Mouse (Mus musculus) adrenal gland, adult (tissue): ENCODE measurements around the gene Samd4b.

ENCODE experiments used
- DNase-seq, 2 experiments: peaks; one replicate each; pipeline ENCODE4 v3.0.0; 2022 to 2023; ENCODE audit warnings: low spot score in 1 of 2; ENCODE audit not compliant: inconsistent age in 2 of 2

Gene Samd4b

DNA sequence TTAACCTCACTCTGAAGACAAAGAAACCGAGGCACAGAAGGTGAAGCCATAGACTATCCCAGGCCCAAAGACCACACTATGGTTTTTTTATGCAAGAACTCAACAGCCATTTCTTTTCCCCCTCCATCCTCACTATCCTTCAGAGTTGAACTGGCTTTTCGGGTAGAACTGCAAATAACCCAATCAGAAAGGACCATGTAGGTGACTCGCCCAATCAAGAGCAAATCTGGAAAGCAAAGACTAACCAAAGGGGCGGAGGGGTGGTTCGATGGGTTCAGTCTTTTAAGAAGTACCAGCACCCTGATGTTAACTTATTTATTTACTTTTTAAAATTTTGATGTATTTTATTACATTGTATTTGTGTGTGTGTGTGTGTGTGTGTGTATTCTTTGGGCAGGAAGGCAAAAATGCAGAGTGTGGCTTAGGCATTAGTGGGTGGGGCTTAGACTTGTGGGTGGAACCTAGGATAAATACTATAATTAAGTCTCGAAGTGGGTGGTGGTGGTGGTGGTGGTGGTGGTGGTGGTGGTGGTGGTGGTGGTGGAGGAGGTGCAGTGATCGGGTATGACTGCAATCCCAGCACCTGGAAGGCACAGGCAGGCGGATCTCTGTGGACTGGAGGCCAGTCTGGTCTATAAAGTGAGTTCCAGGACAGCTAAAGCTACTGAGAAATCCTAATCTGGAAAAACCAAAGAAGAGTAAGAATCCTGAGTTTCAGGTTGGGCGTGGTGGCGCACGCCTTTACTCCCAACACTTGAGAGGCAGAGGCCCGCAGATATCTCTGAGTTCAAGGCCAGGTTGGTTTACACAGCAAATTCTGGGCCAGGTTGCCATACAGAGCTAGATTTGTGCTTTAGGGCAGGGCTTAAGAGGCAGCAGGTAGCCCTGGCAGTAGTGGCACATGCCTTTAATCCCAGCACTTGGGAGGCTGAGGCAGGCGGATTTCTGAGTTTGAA lies 149.8 kb downstream of the Samd4b start:
- no peak for DNase-seq

DNA sequence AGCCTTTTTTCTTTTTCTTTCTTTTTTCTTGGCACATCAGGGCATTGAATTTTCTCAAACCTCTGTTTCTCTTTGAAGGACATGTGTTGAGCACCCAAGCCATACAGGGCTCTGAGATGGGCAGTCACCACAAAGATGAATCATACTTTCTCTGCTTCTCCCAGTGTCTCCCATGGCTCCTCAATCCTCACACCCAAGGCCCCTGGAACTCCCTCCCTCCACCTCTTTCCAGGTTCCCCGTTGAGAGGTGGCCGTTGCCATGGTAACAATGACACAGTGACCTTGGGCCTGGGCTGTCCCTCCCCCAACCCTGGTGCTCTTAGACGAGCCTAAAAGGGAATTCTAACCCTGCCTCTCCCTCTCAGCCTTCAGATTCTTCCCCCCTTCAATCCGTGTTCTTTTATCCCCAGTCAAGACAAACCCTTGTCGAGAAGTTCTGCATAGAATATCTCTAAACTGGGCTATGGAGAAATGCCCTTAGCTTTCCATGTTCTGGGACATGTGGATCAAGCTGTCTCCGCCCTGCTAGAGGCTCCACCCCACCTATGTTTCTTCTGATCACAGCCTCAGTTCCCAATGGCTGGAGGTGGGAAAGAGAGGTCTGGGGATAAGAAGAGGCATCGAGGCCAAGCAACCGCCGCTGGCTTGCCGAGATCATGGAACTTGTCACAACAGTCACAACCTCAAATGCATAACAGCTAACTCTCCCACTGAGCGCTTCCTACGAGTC lies 150.7 kb downstream of the Samd4b start:
- peak; percentile 69 to 87 for DNase-seq

DNA sequence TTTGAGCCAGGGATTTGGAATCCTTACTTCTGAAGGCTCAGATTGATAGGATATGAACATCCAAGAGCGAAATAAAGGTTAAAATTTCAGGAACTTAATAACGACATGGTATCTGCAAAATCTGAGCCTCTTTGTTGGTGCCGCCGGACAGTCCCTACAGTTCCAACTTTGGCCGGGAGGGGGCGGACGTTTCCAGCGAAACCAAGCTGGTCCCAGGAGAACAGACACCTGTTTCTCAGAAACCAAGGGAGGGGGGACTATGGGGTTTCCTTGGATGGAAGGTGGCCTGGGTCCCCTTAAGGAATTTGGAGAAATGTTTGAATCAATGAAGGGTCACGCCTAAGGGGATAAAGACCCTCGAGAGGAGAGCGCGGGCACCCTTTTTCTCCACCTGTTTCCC lies 151.5 kb downstream of the Samd4b start:
- DNase-seq, result peak; percentile 78 to 95

DNA sequence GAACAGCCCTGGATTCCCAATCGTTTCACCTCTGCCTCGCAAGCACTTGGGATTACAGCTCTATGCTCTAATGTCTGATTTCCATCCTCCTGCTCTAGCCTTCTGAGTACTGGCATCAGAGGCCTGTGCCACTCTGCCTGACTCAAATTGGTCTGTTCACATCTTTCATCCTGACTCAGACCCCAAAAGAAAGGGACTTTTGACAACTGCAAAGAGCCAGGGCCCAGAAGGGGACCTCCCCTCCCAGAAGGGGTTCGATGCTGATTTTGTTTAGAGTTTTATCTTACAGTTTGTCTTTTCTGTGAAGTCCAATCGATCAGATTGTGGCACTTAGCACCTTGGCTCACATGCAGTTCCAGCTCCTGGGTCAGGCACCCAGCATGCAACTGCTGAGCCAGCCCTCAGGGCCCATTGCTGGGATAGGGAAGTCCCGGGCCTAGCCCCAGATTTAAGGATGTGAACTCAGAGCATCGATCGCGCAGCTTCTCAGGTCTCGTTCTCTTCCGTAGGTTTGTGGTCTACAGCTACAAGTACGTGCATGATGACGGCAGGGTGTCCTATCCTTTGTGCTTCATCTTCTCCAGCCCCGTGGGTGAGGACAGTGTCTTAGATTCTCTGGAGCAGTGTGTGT lies 153.5 kb downstream of the Samd4b start:
- no peak for DNase-seq

DNA sequence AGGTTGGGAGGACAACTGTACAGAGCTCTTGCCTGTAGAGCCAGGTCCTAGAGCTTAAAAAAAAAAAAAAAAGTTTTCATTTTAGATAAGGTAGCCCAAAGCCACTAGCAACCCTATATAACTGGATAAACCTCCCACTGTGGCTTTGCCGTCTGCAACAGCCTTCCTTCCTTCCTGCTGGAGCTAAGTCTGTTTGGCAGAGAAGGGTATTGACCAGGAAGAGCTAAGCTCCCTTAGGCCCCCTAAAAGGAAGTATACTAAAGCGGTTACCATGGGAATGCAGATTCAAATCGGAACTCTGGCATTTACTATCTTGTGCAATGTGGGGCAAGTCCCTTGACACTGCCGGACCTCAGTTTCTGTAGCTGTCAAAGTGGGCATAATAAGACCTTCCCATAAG lies 155.3 kb downstream of the Samd4b start:
- peak in 1 of 2 experiments; percentile 45 for DNase-seq

DNA sequence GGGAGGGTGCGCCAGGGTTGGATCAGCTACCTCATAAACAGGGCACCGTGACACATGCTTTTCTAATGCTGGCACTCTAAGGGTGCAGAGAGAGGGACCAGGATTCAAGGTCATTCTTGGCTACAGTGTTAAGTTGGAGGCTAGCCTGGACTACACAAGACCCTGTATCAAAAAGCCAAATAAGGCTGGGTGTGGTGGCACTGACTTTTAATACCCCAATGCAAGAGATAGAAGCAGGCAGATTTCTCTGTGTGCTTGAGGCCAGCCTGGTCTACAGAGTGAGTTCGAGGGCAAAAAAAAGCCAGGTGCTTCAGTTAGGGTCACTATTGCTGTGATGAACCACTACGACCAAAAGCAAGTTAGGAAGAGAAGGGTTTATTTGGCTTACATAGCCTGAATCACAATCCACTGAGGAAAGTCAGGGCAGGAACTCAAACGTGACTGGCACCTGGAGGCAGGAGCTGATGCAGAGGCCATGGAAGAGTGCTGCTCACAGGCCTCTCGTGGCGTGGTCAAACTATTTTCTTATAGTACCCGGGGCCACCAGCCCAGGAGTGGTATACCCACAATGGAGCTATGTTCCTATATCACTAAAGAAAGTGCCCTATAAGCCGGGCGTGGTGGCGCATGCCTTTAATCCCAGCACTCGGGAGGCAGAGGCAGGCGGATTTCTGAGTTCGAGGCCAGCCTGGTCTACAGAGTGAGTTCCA lies 156.0 kb downstream of the Samd4b start:
- no peak for DNase-seq

DNA sequence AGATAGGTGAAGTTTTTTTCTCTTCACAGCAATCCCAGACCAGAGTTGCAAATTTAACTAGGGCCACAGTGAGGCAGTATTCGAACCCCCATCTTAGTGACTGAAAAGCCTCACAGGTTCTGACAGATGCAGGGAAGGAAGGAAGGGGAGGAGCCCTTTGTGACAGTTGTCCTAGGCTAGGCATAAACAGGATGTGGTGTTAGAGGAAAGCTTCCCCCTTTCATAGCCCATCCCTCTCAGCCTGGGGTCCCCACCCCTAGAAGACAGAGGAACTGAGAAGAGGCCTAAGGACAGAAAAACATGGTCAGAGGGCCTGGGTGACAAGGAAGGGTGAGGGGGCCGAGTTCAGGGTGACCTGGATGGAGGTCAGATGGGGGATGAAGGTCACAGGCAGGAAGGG lies 157.2 kb downstream of the Samd4b start:
- DNase-seq, result peak; percentile 44 to 66

DNA sequence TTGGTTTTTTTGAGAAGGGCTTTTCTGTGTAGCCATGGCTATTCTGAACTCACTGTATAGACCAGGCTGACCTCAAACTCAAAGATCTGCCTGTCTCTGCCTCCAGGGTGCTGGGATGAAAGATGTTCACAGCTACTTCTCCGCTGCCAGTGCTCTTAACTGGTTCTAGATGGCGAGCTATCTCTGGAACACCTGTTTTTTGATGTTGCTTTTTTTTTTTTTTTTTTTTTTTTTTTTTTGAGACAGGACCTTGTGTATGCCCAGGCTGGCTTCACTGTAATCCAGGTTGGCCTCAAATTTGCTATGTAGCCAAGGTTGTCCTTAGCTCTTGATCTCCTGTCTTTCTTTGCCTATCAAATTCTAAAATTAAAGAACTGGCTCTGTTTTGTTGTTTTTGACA lies 159.2 kb downstream of the Samd4b start:
- no peak for DNase-seq

DNA sequence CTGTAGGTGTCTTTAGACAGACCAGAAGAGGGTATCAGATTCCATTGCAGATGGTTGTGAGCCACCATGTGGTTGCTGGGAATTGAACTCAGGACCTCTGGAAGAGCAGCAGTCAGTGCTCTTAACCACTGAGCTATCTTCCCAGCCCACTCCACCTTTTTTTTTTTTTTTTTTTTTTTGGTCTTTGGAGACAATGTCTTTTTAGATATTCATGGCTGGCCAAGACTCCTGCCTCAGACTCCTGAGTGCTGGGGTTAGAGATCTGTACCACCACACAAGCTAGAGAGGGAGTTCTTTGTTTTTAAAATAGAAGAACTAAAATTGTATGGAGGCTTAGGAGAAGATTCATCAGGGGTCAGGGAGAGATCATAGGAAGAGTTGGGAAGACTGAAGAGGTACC lies 160.0 kb downstream of the Samd4b start:
- DNase-seq, result no peak

DNA sequence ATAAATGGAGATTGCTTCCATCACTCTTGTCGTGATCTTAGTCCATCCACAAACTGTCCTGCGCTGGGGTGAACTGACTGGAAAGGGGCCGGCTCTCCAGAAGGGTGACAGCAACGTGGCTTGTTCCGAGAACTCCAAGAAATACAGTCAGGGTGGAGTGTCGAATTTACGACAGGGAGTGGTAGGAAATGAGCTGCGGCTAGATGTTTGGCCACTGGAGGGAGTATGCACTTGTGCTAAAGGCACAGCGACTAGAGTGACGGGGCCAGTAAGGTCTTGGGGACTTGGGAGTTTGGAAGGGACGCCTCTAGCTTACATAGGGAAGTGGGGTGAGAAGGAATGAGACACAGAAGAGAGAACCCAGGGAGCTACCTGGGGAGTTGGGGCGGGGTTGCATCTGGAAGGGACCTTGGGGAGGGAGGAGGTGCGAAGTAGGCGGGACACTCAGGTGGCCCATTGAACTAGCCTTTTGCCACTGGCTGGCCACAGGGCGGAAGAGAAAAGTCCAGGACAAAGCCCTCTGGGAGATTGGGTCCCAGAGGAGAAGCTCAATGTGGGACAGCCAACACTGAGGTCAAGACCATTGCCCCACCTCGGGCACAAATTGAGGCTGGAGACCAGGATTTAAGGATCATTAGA lies 160.9 kb downstream of the Samd4b start, which contains the start of gene Gmfg:
Gene Gmfg, plus strand, starts transcription at position 516 of the 639 bp plus-strand sequence.
- DNase-seq, result peak; percentile 87 to 96

DNA sequence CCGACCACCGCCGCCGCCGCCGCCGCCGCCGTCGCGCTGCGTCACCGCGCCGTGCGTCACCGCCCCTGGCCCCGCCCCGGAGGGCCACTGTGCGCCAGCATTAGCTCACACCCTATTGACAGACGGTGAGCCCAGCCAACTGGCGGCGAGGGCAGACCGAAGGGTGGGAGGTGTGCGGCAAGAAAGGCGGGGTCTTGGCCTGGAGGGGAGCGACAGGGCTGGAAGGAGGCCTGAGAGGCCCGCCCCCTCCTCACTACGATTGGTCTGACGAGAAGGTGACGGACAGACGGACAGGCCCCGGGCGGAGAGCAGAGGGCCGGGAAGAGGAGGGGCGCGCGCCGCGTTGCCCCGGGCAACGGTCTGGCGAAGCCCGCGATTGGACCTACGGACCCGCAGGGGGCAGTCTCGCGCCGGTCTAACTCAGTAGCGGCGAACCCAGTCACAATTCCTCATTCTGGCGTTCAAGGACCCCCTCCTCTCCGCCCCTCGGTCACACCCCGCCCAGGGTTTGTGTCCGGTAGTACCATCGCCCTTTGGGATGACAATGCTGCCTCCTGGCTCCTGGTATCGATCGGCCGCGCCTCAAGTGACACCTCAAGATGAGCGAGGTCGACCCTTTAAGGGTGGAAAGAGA lies 161.6 kb downstream of the Samd4b start:
- DNase-seq, result peak; percentile 100

DNA sequence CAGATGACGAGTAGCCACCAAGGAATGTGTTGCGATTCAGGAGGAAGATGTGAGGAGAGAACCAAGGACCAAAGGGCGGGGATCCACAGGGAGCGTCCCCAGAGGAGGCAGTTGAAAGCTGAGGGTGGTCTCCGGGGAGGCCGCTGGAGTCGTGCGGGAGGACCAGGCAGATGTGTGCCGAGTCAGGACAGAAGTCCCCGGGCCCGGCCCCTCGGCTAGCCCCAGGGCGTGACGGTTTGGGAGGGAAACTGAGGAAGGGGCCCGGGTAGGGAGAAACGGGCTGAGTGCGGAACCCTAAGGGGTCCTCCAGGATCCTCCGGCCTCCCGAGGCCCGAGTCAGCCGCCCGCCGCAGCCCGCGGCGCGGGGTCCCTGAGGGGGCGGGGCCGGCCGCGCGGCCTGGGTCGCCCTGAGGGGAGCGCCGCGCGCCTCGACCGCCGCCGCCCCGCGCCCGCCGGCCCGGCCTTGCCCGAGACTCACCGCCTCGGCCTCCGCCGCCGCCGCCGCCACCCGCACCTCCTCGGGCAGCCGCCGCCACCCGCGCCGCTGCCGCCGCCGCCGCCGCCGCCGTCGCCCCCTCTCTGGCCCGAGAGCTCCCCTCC lies 162.2 kb downstream of the Samd4b start:
- peak in 1 of 2 experiments; percentile 64 for DNase-seq

DNA sequence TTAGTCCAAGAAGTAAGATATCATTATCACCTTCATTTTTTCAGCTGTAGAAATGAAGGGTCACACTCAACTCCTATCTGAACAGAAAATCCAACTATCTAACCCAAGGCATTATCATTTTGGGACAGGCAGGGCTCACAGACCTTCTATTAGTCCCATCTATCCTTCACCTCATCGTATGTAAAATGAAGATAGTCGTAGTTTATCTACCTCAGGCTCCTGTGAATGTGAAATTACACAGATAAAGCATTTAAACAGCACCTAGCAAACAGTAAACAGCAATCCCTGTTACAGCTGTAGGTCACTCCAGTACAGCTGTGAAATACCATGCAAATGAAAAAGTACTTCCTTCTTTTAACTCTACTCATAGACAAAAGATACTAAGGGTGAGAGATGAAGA lies 165.7 kb downstream of the Samd4b start:
- DNase-seq, result no peak

DNA sequence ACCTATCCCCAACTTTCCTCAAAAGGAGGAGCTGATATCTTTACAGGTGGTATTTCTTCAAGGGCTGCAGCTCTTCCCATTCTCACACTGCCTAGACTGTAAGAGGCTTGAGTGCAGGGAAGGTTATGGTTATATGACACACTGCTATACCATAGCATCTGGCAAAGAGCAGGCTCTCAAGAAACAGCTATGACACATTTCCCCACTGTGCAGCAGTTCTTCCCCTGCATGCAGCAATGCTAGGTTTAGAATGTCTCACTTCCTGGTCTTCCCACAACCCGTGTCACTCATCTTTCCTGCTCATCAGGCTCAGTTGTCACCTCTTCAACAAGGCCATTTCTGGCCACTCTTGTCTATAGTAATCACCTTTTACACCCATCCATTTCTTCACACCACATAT lies 167.4 kb downstream of the Samd4b start:
- DNase-seq, result no peak

DNA sequence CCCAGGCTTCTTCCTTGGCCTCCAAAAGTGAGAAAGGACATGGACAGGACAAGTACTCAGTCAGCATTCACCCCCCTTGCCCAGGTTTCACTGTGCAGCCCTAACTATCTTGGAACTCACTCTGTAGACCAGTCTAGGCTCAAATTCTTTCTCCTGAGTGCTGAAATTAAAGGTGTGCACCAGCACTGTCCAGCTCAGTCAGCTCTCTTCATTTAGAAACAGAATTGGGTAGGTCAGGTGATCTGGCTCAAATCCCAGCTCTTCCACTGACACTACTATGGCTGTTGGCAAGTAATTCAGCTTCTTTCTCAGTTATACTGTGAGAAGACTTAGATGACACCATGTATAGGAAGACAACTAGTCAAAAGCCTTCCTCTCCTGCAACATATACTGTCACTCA lies 170.2 kb downstream of the Samd4b start:
- DNase-seq, result no peak

DNA sequence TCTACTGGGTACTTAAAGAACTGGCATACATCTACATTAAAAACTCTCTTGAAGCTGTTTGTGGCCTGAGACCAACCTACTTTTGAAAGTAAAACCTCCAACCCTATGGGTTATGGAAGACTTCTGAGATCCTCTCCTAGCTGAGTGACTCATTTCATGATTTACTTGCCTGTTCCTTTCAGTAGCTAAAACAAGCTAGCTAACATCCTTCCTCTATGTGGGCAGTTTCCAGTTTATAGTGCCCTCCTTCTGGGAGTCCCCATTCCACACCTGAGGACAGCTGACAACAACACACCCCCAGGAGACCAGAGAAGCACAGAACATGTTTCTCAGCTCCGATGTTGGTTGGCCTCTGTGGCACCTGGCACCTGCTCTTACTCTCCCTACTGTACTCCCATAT lies 174.9 kb downstream of the Samd4b start:
- no peak for DNase-seq

DNA sequence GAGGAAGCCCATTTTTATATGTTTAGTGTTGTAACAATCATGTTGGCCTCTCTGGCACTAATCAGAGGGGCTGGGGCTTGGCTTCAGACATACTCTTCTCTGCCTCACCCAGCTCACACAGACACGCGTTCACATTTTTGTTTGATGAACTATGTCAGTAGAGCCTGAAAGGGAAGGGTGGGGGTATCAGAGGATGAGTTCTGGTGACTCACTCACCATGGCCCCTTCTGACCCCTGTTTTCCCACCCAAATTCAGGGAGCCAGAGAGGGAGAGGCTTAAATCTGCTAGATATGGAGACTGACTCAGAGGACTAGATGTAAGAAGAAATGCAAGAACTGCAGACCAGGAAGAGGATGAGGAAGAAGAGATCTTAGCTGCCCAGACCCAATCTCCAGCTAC lies 178.5 kb downstream of the Samd4b start:
- no peak for DNase-seq

DNA sequence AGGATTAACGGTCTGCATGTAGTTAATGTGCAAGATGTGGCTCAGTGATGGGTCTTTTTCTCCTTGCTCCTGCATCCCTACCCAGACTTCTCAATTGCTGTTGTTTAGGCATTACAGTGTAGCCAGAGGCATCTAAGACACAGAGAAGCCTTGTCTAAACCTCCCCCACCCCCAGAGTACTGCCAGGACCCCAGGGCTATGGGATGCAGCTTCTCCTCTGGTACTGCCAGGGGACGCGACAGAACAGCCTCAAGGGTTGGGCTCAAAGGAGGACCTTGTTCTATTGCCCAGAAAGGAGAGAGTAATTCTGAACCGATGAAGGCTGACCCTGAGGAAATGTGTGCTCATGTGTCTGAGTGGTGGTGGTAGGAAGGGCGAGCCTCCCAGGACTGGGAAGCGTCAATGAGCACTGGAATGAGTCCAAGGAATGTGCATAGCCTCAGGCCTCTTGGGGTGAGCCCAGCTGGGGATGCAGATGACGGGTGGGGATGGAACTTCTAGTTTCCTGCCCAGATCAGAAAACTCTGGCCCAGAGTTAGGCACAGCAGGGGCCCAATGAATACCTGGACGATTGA lies 179.8 kb downstream of the Samd4b start:
- peak; percentile 44 to 77 for DNase-seq

DNA sequence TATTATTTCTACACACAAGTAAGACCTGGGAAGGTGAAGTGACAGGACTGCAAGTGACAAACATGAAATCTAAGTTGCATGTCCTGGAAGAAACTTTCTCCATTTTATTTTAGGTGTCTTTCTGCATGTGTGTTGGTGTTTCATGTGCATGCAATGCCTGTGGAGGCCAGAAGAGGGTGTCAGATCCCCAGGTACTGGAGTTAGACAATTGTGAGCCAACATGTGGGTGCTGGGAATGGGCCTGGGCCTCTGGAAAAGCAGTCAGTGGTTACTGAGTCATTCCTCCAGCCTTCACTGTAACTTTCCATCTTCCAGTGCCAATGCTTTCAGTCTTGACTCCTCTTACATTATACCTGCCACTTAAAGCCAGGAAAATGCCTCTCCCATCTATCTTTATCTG lies 180.6 kb downstream of the Samd4b start:
- peak in 1 of 2 experiments; percentile 56 for DNase-seq
